Mouse (Mus musculus): ENCODE measurements around the gene Gm49320. TPM values are rescaled to one million over a fixed set of nuclear protein-coding genes. Genes with fewer than 3 reads are reported as not detected.

Gene Gm49320
- polyA plus RNA-seq, 1 experiment from 2014 or later: 0.71 TPM

- Histone ChIP-seq H3K36me3 (ENCODE audit: control insufficient read depth, insufficient read depth, low read length) (no peaks in the 10 kb centered on the region), H3K4me2 (ENCODE audit: low read length) (no peak overlapping the region)
- no peak for ATAC-seq
Measured at GRCm38 (mm10) chr8:4222059-4222458, 16.6 kb upstream of the Gm49320 start.

DNA sequence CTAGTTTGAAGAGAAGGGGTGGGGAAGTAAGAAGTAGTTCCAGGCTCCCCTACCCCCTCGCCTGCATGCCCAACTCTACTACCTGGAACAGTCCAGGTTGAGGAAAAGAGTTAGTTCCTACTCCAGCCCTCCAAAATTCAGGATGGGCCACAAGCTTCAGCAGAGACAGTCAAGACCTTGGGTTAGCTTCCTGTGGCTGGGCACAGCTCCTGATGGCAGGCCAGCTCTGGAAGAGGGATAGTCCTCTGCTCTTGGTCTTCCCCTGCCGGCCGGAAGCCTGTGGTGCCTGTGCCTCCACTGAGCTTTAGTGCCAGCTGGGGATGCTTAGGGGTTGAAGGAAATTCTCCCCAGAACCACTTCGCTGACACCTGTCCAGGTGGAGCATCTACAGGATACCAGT lies 12.3 kb upstream of the Gm49320 start:
- 30% methylated on average over 4 of the region's 4 CpGs for WGBS
- H3K27ac ChIP-seq (ENCODE audit: low read depth, low read length): no peak overlapping the region
- H3K9ac ChIP-seq (ENCODE audit: low read depth, low read length): no peak overlapping the region
- peak; percentile 27; the same call in 1 of the 2 replicates for ATAC-seq
- no peaks in the 10 kb centered on the region for H3K9me3 ChIP-seq (ENCODE audit: control insufficient read depth, low read length)
- H3K4me2 ChIP-seq (ENCODE audit: low read length): peak overlapping the region; percentile 47
- H3K4me3 ChIP-seq (ENCODE audit: low read length): no peak overlapping the region
- H3K4me1 ChIP-seq (ENCODE audit: control insufficient read depth, insufficient read depth, low read depth, low read length): peaks cover 2% of the 10 kb centered on the region; the same call in 1 of the 2 replicates
- peaks cover 14% of the 10 kb centered on the region for H3K27me3 ChIP-seq (replicated peaks; ENCODE audit: control insufficient read depth, insufficient read depth, low read length)
- H3K36me3 ChIP-seq (ENCODE audit: control insufficient read depth, insufficient read depth, low read length): no peaks in the 10 kb centered on the region

More at GRCm38 (mm10) chr8:4222059-4222458, 16.6 kb upstream of the Gm49320 start:
- Histone ChIP-seq H3K9me3 (ENCODE audit: control insufficient read depth, low read length) (no peaks in the 10 kb centered on the region), H3K4me1 (ENCODE audit: control insufficient read depth, insufficient read depth, low read depth, low read length) (peaks cover 8% of the 10 kb centered on the region; the same call in 1 of the 2 replicates), H3K4me3 (ENCODE audit: low read length) (no peak overlapping the region), H3K27ac (ENCODE audit: low read depth, low read length) (no peak overlapping the region), H3K9ac (ENCODE audit: low read depth, low read length) (no peak overlapping the region), H3K27me3 (replicated peaks; ENCODE audit: control insufficient read depth, insufficient read depth, low read length) (peaks cover 9% of the 10 kb centered on the region)

DNA sequence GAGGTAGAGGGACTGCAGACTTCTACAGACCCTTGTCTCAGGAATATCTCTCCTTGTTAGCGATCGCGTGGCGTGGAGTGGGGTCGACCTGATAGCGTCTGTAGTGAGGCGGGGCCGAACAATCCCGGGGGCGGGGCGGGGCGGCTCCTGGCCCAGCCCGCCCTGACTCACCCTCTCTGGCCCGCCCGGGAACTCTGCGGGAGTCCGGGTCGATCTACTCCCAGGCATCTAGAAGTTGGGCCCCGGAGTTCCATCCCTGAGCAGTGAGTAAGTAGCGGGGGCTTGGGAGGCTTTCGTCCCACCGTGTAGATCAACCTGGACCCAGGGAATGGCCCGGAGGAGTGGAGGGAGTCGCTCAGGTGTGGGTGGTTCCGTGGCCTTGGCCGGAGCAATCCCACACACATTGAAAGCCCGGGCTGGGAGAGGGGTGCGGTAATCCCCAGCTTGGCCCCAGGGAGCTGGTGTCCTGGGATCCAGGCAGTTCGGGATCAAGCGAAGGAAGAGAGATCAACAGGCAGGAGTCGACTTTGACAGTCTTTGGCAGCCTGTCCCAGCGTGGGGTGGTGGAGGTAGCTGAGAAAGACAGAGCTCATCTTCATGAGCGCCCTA lies 11.8 kb upstream of the Gm49320 start, which contains the start of gene Lrrc8e:
Lrrc8e (plus strand) TSS at position 89 of the 609 bp plus-strand sequence.
- Histone ChIP-seq H3K27me3 (replicated peaks; ENCODE audit: control insufficient read depth, insufficient read depth, low read length) (peaks cover 14% of the 10 kb centered on the region), H3K27ac (ENCODE audit: low read depth, low read length) (no peak within 1 kb of the TSS), H3K9me3 (ENCODE audit: control insufficient read depth, low read length) (no peaks in the 10 kb centered on the region), H3K9ac (ENCODE audit: low read depth, low read length) (no peak within 1 kb of the TSS), H3K4me1 (ENCODE audit: control insufficient read depth, insufficient read depth, low read depth, low read length) (peaks cover 2% of the 10 kb centered on the region; the same call in 1 of the 2 replicates), H3K4me3 (ENCODE audit: low read length) (no peak within 1 kb of the TSS), H3K4me2 (ENCODE audit: low read length) (peak within 1 kb of the TSS; percentile 47), H3K36me3 (ENCODE audit: control insufficient read depth, insufficient read depth, low read length) (no peaks in the 10 kb centered on the region)
- WGBS: 6% methylated on average over 32 of the region's 33 CpGs
- peak; percentile 51; the same call in 1 of the 2 replicates for ATAC-seq

DNA sequence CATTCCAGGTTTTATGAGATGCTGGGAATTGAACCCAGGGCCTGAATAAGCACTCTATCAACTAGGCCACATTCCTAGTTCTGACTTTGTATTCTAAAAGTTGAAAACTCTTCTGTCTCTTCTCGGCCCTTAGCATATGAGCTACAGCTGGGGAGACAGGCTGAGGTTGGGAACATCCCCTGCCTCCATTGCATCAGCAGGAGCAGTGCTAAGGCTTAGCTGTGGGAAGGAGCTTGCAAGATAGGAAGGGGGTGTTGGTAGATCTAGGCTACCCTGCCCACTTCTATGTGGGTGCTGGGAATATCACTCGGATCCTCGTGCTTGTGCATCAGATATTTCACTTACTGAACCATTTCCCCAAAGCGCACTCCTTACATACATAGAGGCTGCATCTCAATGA lies 10.7 kb upstream of the Gm49320 start:
- no peak for ATAC-seq
- peaks cover 2% of the 10 kb centered on the region; the same call in 1 of the 2 replicates for H3K4me1 ChIP-seq (ENCODE audit: control insufficient read depth, insufficient read depth, low read depth, low read length)
- no peaks in the 10 kb centered on the region for H3K36me3 ChIP-seq (ENCODE audit: control insufficient read depth, insufficient read depth, low read length)
- 89% methylated on average over 4 of the region's 4 CpGs for WGBS
- no peak overlapping the region for H3K4me3 ChIP-seq (ENCODE audit: low read length)
- H3K9ac ChIP-seq (ENCODE audit: low read depth, low read length): no peak overlapping the region
- H3K27me3 ChIP-seq (replicated peaks; ENCODE audit: control insufficient read depth, insufficient read depth, low read length): peaks cover 14% of the 10 kb centered on the region
- no peak overlapping the region for H3K4me2 ChIP-seq (ENCODE audit: low read length)
- no peak overlapping the region for H3K27ac ChIP-seq (ENCODE audit: low read depth, low read length)
- H3K9me3 ChIP-seq (ENCODE audit: control insufficient read depth, low read length): no peaks in the 10 kb centered on the region

GRCm38 (mm10) chr8:4229784-4230183 lies 8.9 kb upstream of the Gm49320 start:
- H3K4me1 ChIP-seq (ENCODE audit: control insufficient read depth, insufficient read depth, low read depth, low read length): peaks cover 2% of the 10 kb centered on the region; the same call in 1 of the 2 replicates
- no peaks in the 10 kb centered on the region for H3K9me3 ChIP-seq (ENCODE audit: control insufficient read depth, low read length)
- H3K9ac ChIP-seq (ENCODE audit: low read depth, low read length): no peak overlapping the region
- WGBS: 73% methylated on average over 5 of the region's 5 CpGs
- no peak for ATAC-seq
- no peaks in the 10 kb centered on the region for H3K36me3 ChIP-seq (ENCODE audit: control insufficient read depth, insufficient read depth, low read length)
- no peak overlapping the region for H3K4me3 ChIP-seq (ENCODE audit: low read length)
- no peak overlapping the region for H3K27ac ChIP-seq (ENCODE audit: low read depth, low read length)
- no peak overlapping the region for H3K4me2 ChIP-seq (ENCODE audit: low read length)
- peaks cover 14% of the 10 kb centered on the region for H3K27me3 ChIP-seq (replicated peaks; ENCODE audit: control insufficient read depth, insufficient read depth, low read length)

- Histone ChIP-seq H3K27ac (ENCODE audit: low read depth, low read length) (no peak overlapping the region), H3K9me3 (ENCODE audit: control insufficient read depth, low read length) (no peaks in the 10 kb centered on the region), H3K4me1 (ENCODE audit: control insufficient read depth, insufficient read depth, low read depth, low read length) (peaks cover 2% of the 10 kb centered on the region; the same call in 1 of the 2 replicates), H3K4me2 (ENCODE audit: low read length) (no peak overlapping the region), H3K36me3 (ENCODE audit: control insufficient read depth, insufficient read depth, low read length) (no peaks in the 10 kb centered on the region), H3K27me3 (replicated peaks; ENCODE audit: control insufficient read depth, insufficient read depth, low read length) (peaks cover 14% of the 10 kb centered on the region), H3K9ac (ENCODE audit: low read depth, low read length) (no peak overlapping the region), H3K4me3 (ENCODE audit: low read length) (no peak overlapping the region)
- no peak for ATAC-seq
- 65% methylated on average over 10 of the region's 10 CpGs for WGBS
Measured at GRCm38 (mm10) chr8:4230612-4231351, 7.9 kb upstream of the Gm49320 start.

DNA sequence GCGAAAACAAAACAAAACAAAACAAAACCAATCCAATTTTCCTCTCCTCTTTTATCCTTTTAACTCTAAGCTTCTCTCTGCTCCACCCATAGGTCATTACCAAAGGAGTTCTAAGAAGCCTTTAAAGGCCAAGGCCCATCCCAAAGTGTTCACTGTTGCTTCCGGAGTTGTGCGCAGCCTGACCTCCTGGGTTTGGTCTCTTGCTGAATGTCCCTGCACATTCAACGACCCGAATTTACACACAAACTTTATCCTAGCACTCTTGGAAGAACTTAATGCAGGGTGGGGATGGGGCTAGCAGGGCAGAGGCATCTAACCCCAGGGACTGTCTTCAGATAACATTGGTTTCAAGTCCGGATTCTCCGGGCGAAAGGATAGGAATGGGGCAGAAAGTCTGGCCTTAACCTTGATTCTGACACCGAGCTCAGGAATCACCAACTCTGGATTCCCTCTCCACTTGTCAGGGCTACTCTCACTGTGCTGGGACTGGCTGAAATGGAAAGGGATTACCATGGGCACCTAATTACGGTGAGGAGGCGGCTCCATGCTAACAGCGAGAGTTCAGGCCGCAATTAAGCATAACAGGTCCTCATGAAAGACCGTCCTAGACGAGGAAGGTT lies 741 bp upstream of the Gm49320 start:
- ATAC-seq: peak; percentile 2
- H3K27me3 ChIP-seq (replicated peaks; ENCODE audit: control insufficient read depth, insufficient read depth, low read length): no peaks in the 10 kb centered on the region
- H3K4me2 ChIP-seq (ENCODE audit: low read length): peak overlapping the region; percentile 82
- H3K9ac ChIP-seq (ENCODE audit: low read depth, low read length): peak overlapping the region; percentile 66
- no peaks in the 10 kb centered on the region for H3K9me3 ChIP-seq (ENCODE audit: control insufficient read depth, low read length)
- no peaks in the 10 kb centered on the region for H3K36me3 ChIP-seq (ENCODE audit: control insufficient read depth, insufficient read depth, low read length)
- peaks cover 26% of the 10 kb centered on the region for H3K4me1 ChIP-seq (ENCODE audit: control insufficient read depth, insufficient read depth, low read depth, low read length)
- 19% methylated on average over 15 of the region's 15 CpGs for WGBS
- H3K27ac ChIP-seq (ENCODE audit: low read depth, low read length): peak overlapping the region; percentile 92
- peak overlapping the region; percentile 86 for H3K4me3 ChIP-seq (ENCODE audit: low read length)

DNA sequence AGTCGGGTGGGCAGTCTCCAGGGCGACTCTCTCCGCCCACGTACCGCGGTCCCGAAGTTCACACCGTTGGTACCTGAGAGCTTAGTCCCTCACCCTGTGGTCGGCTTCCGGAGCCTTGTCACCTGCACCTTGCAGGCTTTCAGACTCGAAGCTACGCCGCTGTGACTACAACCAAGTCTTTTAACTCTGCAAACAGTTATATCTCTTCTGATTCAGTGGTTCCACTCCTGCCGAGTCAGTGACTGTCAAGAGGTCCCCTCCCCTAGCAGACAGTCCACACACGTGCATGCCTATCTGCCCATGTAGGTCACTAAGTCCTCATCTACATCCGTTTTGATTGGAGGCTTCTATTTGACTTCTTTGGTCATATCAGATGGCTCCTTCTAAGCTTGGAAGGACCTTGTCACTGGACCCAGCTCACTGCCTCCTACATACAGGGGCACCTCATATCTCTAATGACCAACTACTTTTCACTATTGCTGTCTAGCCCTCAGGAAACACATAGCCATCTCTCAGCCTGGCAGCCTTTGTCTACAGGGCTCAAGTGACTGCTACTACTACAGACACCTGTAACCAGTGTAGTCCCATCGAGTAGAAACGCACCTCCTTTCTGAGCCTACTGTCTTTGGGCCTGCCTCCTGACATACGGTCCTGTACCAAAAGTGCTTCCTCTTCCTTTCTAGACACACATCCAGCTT lies 677 bp downstream of the Gm49320 start:
- H3K4me3 ChIP-seq (ENCODE audit: low read length): peak overlapping the region; percentile 86
- peak overlapping the region; percentile 95 for H3K4me2 ChIP-seq (ENCODE audit: low read length)
- ATAC-seq: no peak; the same call in 1 of the 2 replicates
- peak overlapping the region; percentile 91 for H3K27ac ChIP-seq (ENCODE audit: low read depth, low read length)
- peak overlapping the region; percentile 84 for H3K9ac ChIP-seq (ENCODE audit: low read depth, low read length)
- H3K27me3 ChIP-seq (replicated peaks; ENCODE audit: control insufficient read depth, insufficient read depth, low read length): no peaks in the 10 kb centered on the region
- peaks cover 26% of the 10 kb centered on the region for H3K4me1 ChIP-seq (ENCODE audit: control insufficient read depth, insufficient read depth, low read depth, low read length)
- WGBS: 12% methylated on average over 19 of the region's 19 CpGs
- H3K9me3 ChIP-seq (ENCODE audit: control insufficient read depth, low read length): no peaks in the 10 kb centered on the region
- peaks cover 12% of the 10 kb centered on the region for H3K36me3 ChIP-seq (ENCODE audit: control insufficient read depth, insufficient read depth, low read length)
